ENCODE assay signal across 15 mouse cellular contexts in the genomic region with DNA sequence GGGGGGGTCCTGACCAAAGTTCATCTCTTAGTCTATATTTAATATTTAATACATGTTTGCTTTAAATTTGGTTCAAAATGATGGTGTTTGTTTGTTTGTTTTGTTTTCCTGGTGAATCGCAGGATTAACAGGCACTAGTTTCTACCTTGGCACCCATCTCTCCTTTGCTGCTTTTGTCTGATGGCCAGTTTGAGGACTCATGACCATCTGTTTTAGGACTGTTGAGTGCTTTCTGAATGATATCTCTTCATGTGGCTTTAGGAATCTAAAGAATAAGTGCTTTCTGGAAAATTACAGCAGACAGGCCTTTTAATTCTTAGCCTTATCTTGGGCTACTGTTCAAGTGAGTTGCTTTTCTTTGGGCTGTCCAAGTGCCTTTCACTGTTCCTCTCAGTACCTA.
DNase-seq lines count a peak whose midpoint lies in the region; TF ChIP-seq lines count a peak whose summit lies in the region.
"Had no signal": no experiment of that assay in that cellular context is flagged by ENCODE, and none has a peak within 500 bp of the region (broad histone marks: within the 10 kb centered on the region; RNA-seq: fewer than 3 reads in every experiment).

No protein-coding gene starts in this region.

- TF ChIP-seq CTCF in cerebellum, adult 2 months (IDR thresholded peaks at IDR 0.05; ENCODE audit: borderline replicate concordance, insufficient read depth, low read depth, low read length): no peak

- H3K4me1 ChIP-seq in cerebellum, adult 2 months (ENCODE audit: control insufficient read depth, insufficient read depth, low read length): peaks cover 2% of the 10 kb centered on the region; the same call in 1 of the 2 replicates
- H3K4me1 ChIP-seq in embryonic facial prominence, embryonic 10.5 days: no peaks in the 10 kb centered on the region
- H3K4me1 ChIP-seq: embryonic facial prominence, embryonic 13.5 days; embryonic facial prominence, embryonic 15.5 days; forebrain, embryonic 10.5 days; forebrain, embryonic 12.5 days had no signal

- no peaks in the 10 kb centered on the region for H3K36me3 ChIP-seq in embryonic facial prominence, embryonic 10.5 days (replicated peaks)
- H3K36me3 ChIP-seq: embryonic facial prominence, embryonic 13.5 days; embryonic facial prominence, embryonic 15.5 days; forebrain, embryonic 10.5 days; forebrain, embryonic 12.5 days had no signal

- peak; percentile 11 to 56 for DNase-seq in cerebellum, adult 2 months
- DNase-seq in cerebellum, postnatal 4 days (ENCODE audit: low spot score in 2 of 2): no peak
- DNase-seq in cerebellum, adult 9-10 months: peak; percentile 41
- DNase-seq in cerebellum, adult 11 months: no peak
- DNase-seq in brain, adult 2 months (ENCODE audit: low read depth, low spot score): peak; percentile 53
- DNase-seq in embryonic facial prominence, embryonic 10.5 days (ENCODE audit: low spot score): no peak
- DNase-seq: adrenal gland, adult 2 months; adrenal gland, postnatal 10 days; adrenal gland, postnatal 25 days; gastrocnemius, adult 2 months had no signal

- H3K27ac ChIP-seq in cerebellum, adult 2 months (ENCODE audit: insufficient read depth, low read length): no peak overlapping the region
- no peak overlapping the region for H3K27ac ChIP-seq in embryonic facial prominence, embryonic 10.5 days (replicated peaks)
- H3K27ac ChIP-seq: embryonic facial prominence, embryonic 13.5 days; embryonic facial prominence, embryonic 15.5 days; forebrain, embryonic 10.5 days; forebrain, embryonic 12.5 days; gastrocnemius, adult 2 months had no signal

- H3K9me3 ChIP-seq in embryonic facial prominence, embryonic 10.5 days: no peaks in the 10 kb centered on the region
- H3K9me3 ChIP-seq: embryonic facial prominence, embryonic 13.5 days; embryonic facial prominence, embryonic 15.5 days; forebrain, embryonic 10.5 days; forebrain, embryonic 12.5 days had no signal

- WGBS in cerebellum, adult 2 months: 15% methylated on average over 1 of the region's 1 CpGs
- 94% methylated on average over 1 of the region's 1 CpGs for WGBS in embryonic facial prominence, embryonic 10.5 days

- TF ChIP-seq POLR2A in cerebellum, adult 2 months (IDR thresholded peaks at IDR 0.05; ENCODE audit: borderline replicate concordance, insufficient read depth, low read length): no peak

- H3K4me3 ChIP-seq in cerebellum, adult 2 months (replicated peaks; ENCODE audit: insufficient read depth, low read depth, low read length): no peak overlapping the region
- no peak overlapping the region for H3K4me3 ChIP-seq in embryonic facial prominence, embryonic 10.5 days
- H3K4me3 ChIP-seq: embryonic facial prominence, embryonic 13.5 days; embryonic facial prominence, embryonic 15.5 days; erythroblast, embryonic 14.5 days; forebrain, embryonic 10.5 days; forebrain, embryonic 12.5 days; gastrocnemius, adult 2 months had no signal

- no peaks in the 10 kb centered on the region for H3K27me3 ChIP-seq in cerebellum, adult 2 months (ENCODE audit: control insufficient read depth, insufficient read depth, low read length)
- no peaks in the 10 kb centered on the region for H3K27me3 ChIP-seq in embryonic facial prominence, embryonic 10.5 days (replicated peaks; ENCODE audit: low read depth, poor library complexity, severe bottlenecking)
- H3K27me3 ChIP-seq: embryonic facial prominence, embryonic 13.5 days; embryonic facial prominence, embryonic 15.5 days; forebrain, embryonic 12.5 days had no signal

Comparison
In these comparisons a context has a peak if more than half of its experiments do, and no peak if none do; other contexts are left out.
1. DNase-seq: peak in cerebellum, adult 2 months (2 of 2), cerebellum, adult 9-10 months (single experiment) and brain, adult 2 months (single experiment); none in cerebellum, postnatal 4 days (0 of 2), cerebellum, adult 11 months (single experiment) and embryonic facial prominence, embryonic 10.5 days (single experiment).